Mouse (Mus musculus) neural tube, embryonic 13.5 days (tissue): Measurements from ENCODE around the gene Ccpg1. TPM values are rescaled to one million over a fixed set of nuclear protein-coding genes. Genes with fewer than 3 reads are reported as not detected.
A peak's percentile ranks its signal among the peaks of the same experiment; 100 is the strongest.

Source experiments
- ATAC-seq: fragments of 200-750 bp; cut with Nextera tagmentation; 2 replicates; pipeline ENCODE4 v1.8.0; 2017; ENCODE audit warnings: low read depth, mild to moderate bottlenecking, moderate TSS enrichment, moderate library complexity
- H3K27ac ChIP-seq: fragments of 300-500 bp; sonication (generic); replicated peaks from 2 replicates; pipeline ENCODE4 v1.5.1; 2015; ENCODE audit warnings: moderate library complexity, mild to moderate bottlenecking, inconsistent platforms
- H3K27me3 ChIP-seq: fragments of 300-500 bp; sonication (generic); 2 replicates; pipeline ENCODE4 v1.6.1; 2015; ENCODE audit warnings: mild to moderate bottlenecking, inconsistent platforms
- H3K36me3 ChIP-seq: fragments of 300-500 bp; sonication (generic); 2 replicates; pipeline ENCODE4 v1.6.1; 2015; ENCODE audit warnings: mild to moderate bottlenecking, inconsistent platforms
- H3K4me1 ChIP-seq: fragments of 300-500 bp; sonication (generic); replicated peaks from 2 replicates; pipeline ENCODE4 v1.6.1; 2015; ENCODE audit warnings: inconsistent platforms
- H3K4me2 ChIP-seq: fragments of 300-500 bp; sonication (generic); 2 replicates; pipeline ENCODE4 v1.6.1; 2015; ENCODE audit warnings: inconsistent platforms, mild to moderate bottlenecking, moderate library complexity
- H3K4me3 ChIP-seq: fragments of 300-500 bp; sonication (generic); 2 replicates; pipeline ENCODE4 v1.5.1; 2015; ENCODE audit warnings: mild to moderate bottlenecking, inconsistent platforms
- H3K9ac ChIP-seq: fragments of 300-500 bp; sonication (generic); 2 replicates; pipeline ENCODE4 v1.6.1; 2015; ENCODE audit warnings: moderate library complexity, mild to moderate bottlenecking, inconsistent platforms
- H3K9me3 ChIP-seq: fragments of 300-500 bp; sonication (generic); 2 replicates; pipeline ENCODE4 v1.6.1; 2016; ENCODE audit warnings: inconsistent platforms
- WGBS: fragments of 180-500 bp; shearing (Covaris S2); methylation state at CpG from one replicate; pipeline ENCODE4 v1.1.7; 2015; 5-methylcytosine and 5-hydroxymethylcytosine counted together
- polyA plus RNA-seq: library from polyadenylated mRNA; unstranded; fragments of >200 nt; fragmentation: Nextera tagmentation; extraction: Ambion mirVana; gene quantifications from 2 replicates; pipeline ENCODE4 v1.2.1, GENCODE M21; 2015

Ccpg1 gene
- polyA plus RNA-seq, 1 experiment from 2014 or later, result 45.9 TPM

DNA sequence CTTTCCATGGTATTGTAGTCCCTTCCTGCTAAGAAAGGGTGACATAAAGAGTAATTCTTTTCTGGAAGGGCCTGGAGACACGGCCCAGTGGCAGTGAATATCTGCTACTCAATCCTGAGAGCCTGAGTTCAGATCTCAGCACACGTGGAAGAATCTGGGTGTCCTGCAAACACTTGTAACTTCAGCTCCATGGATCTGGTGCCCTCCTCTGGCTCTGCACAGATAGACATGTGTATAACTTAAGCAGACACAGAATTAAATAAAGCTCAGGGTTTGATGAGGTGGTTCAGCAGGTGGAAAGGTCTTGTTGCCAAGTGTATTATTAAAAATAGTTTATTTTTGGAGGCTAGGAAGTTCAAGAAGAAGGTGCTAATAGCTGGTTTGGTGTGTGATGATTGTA, 15.3 kb downstream of the Ccpg1 start:
- no peak overlapping the region for H3K9ac ChIP-seq

DNA sequence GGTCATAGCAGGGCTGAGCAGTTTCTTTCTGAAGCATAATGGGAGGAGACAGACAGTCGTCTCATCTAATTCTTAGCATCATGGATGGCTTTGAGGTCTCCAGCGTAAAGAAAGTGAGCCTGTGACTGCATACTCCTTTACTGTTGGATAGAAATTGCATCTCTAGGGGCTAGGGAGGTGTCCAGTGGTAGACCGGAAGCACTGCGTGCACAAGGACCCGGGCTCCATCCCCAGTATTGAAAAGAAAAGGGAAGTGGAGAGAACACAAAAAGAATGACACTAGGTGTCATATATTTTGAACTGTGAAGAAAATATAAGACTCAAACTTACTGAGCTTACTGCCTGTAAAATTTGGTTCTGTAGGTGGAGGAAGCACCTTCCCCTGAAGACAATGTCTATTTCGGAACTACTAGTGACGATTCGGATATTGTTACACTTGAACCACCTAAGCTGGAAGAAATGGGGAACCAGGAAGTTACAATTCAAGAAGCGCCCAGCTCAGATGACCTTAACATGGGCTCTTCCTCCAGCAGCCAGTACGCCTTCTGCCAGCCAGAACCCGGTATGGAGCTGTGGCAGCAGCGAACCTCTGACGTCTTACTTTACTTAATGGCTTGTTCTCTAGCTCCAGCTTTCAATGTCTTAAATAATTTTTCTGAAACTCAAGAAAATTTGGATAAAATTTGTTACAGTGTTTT, 16.2 kb downstream of the Ccpg1 start:
- no peak overlapping the region for H3K4me2 ChIP-seq
- H3K36me3 ChIP-seq, result peaks cover 51% of the 10 kb centered on the region
- ATAC-seq, result no peak
- H3K9me3 ChIP-seq, result no peaks in the 10 kb centered on the region
- H3K4me1 ChIP-seq, result no peaks in the 10 kb centered on the region
- no peak overlapping the region for H3K4me3 ChIP-seq
- 88% methylated on average over 13 of the region's 13 CpGs for WGBS
- no peaks in the 10 kb centered on the region for H3K27me3 ChIP-seq
- no peak overlapping the region for H3K27ac ChIP-seq
- no peak overlapping the region for H3K9ac ChIP-seq

More for the DNA sequence above, 15.3 kb downstream of the Ccpg1 start:
- 71% methylated on average over 2 of the region's 2 CpGs for WGBS
- Histone ChIP-seq H3K27me3 (no peaks in the 10 kb centered on the region), H3K4me3 (no peak overlapping the region), H3K36me3 (peaks cover 42% of the 10 kb centered on the region), H3K4me2 (no peak overlapping the region), H3K4me1 (no peaks in the 10 kb centered on the region), H3K9me3 (no peaks in the 10 kb centered on the region), H3K27ac (no peak overlapping the region)
- ATAC-seq, result no peak

- no peaks in the 10 kb centered on the region for H3K27me3 ChIP-seq
- H3K4me2 ChIP-seq, result no peak overlapping the region
- H3K4me1 ChIP-seq, result no peaks in the 10 kb centered on the region
- H3K27ac ChIP-seq, result no peak overlapping the region
- no peak overlapping the region for H3K9ac ChIP-seq
- no peak overlapping the region for H3K4me3 ChIP-seq
- ATAC-seq, result no peak
- peaks cover 58% of the 10 kb centered on the region for H3K36me3 ChIP-seq
- no peaks in the 10 kb centered on the region for H3K9me3 ChIP-seq
- 70% methylated on average over 3 of the region's 3 CpGs for WGBS
Measured at GRCm38 (mm10) chr9:73002177-73002576, 16.9 kb downstream of the Ccpg1 start.

GRCm38 (mm10) chr9:73004076-73004475, 18.8 kb downstream of the Ccpg1 start:
- H3K9ac ChIP-seq, result no peak overlapping the region
- H3K9me3 ChIP-seq, result no peaks in the 10 kb centered on the region
- no peak overlapping the region for H3K4me3 ChIP-seq
- no peak overlapping the region for H3K27ac ChIP-seq
- no peak overlapping the region for H3K4me2 ChIP-seq
- no peaks in the 10 kb centered on the region for H3K4me1 ChIP-seq
- 87% methylated on average over 8 of the region's 8 CpGs for WGBS
- no peaks in the 10 kb centered on the region for H3K27me3 ChIP-seq
- peaks cover 67% of the 10 kb centered on the region for H3K36me3 ChIP-seq
- no peak for ATAC-seq

GRCm38 (mm10) chr9:73005106-73005505, 19.9 kb downstream of the Ccpg1 start:
- ATAC-seq, result no peak

GRCm38 (mm10) chr9:73006175-73006574, 20.9 kb downstream of the Ccpg1 start:
- 94% methylated on average over 3 of the region's 3 CpGs for WGBS
- Histone ChIP-seq H3K27ac (no peak overlapping the region), H3K9me3 (no peaks in the 10 kb centered on the region), H3K9ac (no peak overlapping the region), H3K4me1 (no peaks in the 10 kb centered on the region), H3K4me3 (no peak overlapping the region), H3K27me3 (no peaks in the 10 kb centered on the region), H3K4me2 (no peak overlapping the region), H3K36me3 (peaks cover 72% of the 10 kb centered on the region)
- ATAC-seq, result no peak

More at GRCm38 (mm10) chr9:73005106-73005505, 19.9 kb downstream of the Ccpg1 start:
- Histone ChIP-seq H3K4me1 (no peaks in the 10 kb centered on the region), H3K36me3 (peaks cover 71% of the 10 kb centered on the region), H3K9me3 (no peaks in the 10 kb centered on the region), H3K4me2 (no peak overlapping the region), H3K27ac (no peak overlapping the region), H3K27me3 (no peaks in the 10 kb centered on the region), H3K4me3 (no peak overlapping the region), H3K9ac (no peak overlapping the region)
- 81% methylated on average over 6 of the region's 6 CpGs for WGBS

DNA sequence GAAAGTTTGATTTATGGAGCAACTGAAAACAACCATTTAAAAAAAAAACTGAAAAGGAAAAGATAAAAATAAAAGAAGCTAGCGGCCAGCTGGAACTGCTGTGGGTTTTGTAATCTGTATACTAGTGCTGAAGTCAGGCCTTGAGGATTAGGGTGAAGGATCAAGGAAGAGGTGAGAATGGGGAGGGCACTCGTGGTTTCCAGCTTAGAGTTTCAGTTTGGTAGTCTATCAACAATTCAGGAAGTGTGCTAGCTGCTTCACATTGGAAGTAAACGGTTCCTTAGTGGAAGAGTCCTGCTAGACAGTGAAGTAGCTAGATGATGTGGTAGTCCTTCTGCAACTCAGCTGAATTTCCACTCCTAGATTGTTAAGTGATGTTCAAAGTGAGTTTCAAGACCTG, 23.2 kb downstream of the Ccpg1 start:
- no peak overlapping the region for H3K9ac ChIP-seq
- peaks cover 81% of the 10 kb centered on the region for H3K36me3 ChIP-seq
- H3K4me3 ChIP-seq, result no peak overlapping the region
- H3K4me1 ChIP-seq, result no peaks in the 10 kb centered on the region
- no peak overlapping the region for H3K4me2 ChIP-seq
- H3K27me3 ChIP-seq, result no peaks in the 10 kb centered on the region
- no peak overlapping the region for H3K27ac ChIP-seq
- ATAC-seq, result no peak
- WGBS, result 75% methylated on average over 3 of the region's 3 CpGs
- H3K9me3 ChIP-seq, result no peaks in the 10 kb centered on the region

DNA sequence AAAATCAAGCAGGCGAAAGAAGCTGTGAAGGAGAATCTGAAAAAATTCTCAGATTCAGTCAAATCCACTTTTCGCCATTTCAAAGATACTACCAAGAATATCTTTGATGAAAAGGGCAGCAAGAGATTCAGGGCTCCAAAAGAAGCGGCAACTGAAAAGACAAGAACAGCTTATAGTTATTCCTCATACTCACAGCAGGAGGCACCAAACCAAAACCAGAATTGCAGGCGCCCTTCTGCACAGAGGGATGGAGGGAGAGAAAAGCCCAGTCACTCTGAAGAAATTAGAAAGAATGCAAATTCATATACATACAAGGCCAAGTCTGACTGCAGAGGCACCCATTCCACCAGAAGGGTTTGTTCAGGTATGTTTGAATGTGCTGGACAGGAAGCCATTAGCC, 27.4 kb downstream of the Ccpg1 start:
- WGBS, result 94% methylated on average over 4 of the region's 4 CpGs
- H3K4me2 ChIP-seq, result no peak overlapping the region
- peaks cover 88% of the 10 kb centered on the region for H3K36me3 ChIP-seq
- H3K27ac ChIP-seq, result no peak overlapping the region
- no peaks in the 10 kb centered on the region for H3K4me1 ChIP-seq
- H3K4me3 ChIP-seq, result no peak overlapping the region
- H3K9me3 ChIP-seq, result no peaks in the 10 kb centered on the region
- H3K9ac ChIP-seq, result no peak overlapping the region
- ATAC-seq, result no peak
- H3K27me3 ChIP-seq, result no peaks in the 10 kb centered on the region

DNA sequence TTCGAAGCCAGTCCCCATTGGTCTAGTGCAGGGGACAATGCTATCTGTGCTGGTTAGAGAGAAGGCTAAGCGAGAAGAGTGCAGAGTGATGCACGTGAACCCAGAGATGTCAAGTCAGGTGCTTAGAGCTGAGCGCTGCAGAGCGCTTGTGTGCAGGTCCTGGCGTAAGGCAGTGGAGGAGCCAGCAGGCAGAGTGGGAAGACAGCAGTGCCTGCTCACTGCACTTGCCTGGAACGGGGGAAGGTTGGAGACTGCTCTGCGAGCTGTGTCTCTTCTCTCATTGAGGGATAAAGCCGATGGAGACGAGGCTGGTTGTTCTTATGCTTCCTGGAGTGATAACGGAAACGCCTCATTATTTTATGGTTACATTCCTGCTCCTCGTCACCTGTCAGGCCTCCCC, 29.5 kb downstream of the Ccpg1 start:
- H3K4me1 ChIP-seq, result no peaks in the 10 kb centered on the region
- H3K4me2 ChIP-seq, result no peak overlapping the region
- H3K9ac ChIP-seq, result no peak overlapping the region
- no peak overlapping the region for H3K4me3 ChIP-seq
- 93% methylated on average over 13 of the region's 13 CpGs for WGBS
- H3K36me3 ChIP-seq, result peaks cover 96% of the 10 kb centered on the region
- H3K27ac ChIP-seq, result no peak overlapping the region
- no peak for ATAC-seq
- no peaks in the 10 kb centered on the region for H3K9me3 ChIP-seq
- H3K27me3 ChIP-seq, result no peaks in the 10 kb centered on the region

- Histone ChIP-seq H3K4me2 (no peak overlapping the region), H3K9me3 (no peaks in the 10 kb centered on the region), H3K4me1 (no peaks in the 10 kb centered on the region), H3K4me3 (no peak overlapping the region), H3K27me3 (no peaks in the 10 kb centered on the region), H3K36me3 (peaks cover 81% of the 10 kb centered on the region), H3K9ac (no peak overlapping the region), H3K27ac (no peak overlapping the region)
- WGBS, result 92% methylated on average over 10 of the region's 10 CpGs
- ATAC-seq, result no peak
Measured at GRCm38 (mm10) chr9:73019841-73020240, 34.6 kb downstream of the Ccpg1 start.

GRCm38 (mm10) chr9:73020566-73021097, 35.4 kb downstream of the Ccpg1 start:
- Histone ChIP-seq H3K4me2 (no peak overlapping the region), H3K9me3 (no peaks in the 10 kb centered on the region), H3K27me3 (no peaks in the 10 kb centered on the region), H3K27ac (no peak overlapping the region), H3K9ac (no peak overlapping the region), H3K36me3 (peaks cover 73% of the 10 kb centered on the region), H3K4me3 (no peak overlapping the region), H3K4me1 (no peaks in the 10 kb centered on the region)
- no peak for ATAC-seq
- 89% methylated on average over 5 of the region's 5 CpGs for WGBS

DNA sequence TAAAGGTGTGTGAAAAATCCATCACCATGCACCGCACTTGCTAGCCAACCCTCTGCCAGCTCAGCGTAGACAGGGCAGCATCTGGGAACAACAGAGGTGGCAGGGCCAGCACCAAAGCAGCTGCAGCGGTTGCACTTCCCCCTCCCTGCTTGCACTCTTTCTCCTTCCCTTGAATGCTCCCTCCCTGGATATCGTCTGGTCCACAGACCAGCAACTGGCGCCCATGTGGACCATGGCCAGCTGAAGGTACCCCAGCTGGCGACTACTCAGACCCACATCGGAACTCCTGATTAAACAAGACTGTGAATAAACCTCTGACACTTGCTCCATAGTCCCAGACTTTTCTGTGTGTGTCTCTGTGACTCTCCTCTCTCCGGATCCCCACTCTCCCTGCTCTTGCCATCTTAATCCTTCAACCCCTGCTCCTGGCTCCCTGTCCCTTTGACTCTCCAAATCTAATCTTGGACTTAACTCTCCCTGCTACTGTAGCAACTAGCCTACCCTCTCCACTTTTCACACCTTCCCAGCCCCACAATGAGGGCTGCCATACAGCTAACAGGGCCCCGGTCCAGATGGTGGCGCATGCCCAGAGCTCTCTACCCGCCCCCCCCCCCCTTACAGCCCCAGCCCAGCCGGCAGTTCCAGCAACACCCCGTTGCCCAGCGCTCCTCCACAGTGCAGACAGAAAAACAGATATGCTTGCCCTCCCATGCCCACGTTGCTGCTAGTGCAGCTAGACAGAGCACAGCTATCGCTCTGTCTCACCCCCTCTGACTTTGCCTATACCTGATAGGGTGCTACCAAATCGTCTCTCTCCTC, 40.8 kb downstream of the Ccpg1 start:
- H3K9ac ChIP-seq, result peak overlapping the region; percentile 0; the same call in 1 of the 2 replicates
- WGBS, result 27% methylated on average over 17 of the region's 17 CpGs
- H3K9me3 ChIP-seq, result no peaks in the 10 kb centered on the region
- H3K27me3 ChIP-seq, result no peaks in the 10 kb centered on the region
- H3K4me3 ChIP-seq, result no peak overlapping the region
- peak; percentile 76 for ATAC-seq
- no peak overlapping the region for H3K27ac ChIP-seq
- peak overlapping the region; percentile 24 for H3K4me2 ChIP-seq
- no peaks in the 10 kb centered on the region for H3K4me1 ChIP-seq
- H3K36me3 ChIP-seq, result peaks cover 44% of the 10 kb centered on the region
